Mouse (Mus musculus): ENCODE measurements around the gene Rasa1. TPM values are rescaled to one million over a fixed set of nuclear protein-coding genes. Genes with fewer than 3 reads are reported as not detected.

Gene Rasa1
- 10 to 100 TPM; 43.3 to 46.0 TPM for total RNA-seq (2021)
- long read RNA-seq, experiment 1, full-length matches to known transcripts = 16 of 27 reads
- long read RNA-seq, experiment 1, partial matches to known transcripts = 7 of 27 reads
- long read RNA-seq, experiment 1, other reads (novel, unspliced or antisense) = 4 of 27 reads
- long read RNA-seq, experiment 2, full-length matches to known transcripts = 7 of 10 reads
- long read RNA-seq, experiment 2, partial matches to known transcripts = 1 of 10 reads
- long read RNA-seq, experiment 2, other reads (novel, unspliced or antisense) = 2 of 10 reads

DNA sequence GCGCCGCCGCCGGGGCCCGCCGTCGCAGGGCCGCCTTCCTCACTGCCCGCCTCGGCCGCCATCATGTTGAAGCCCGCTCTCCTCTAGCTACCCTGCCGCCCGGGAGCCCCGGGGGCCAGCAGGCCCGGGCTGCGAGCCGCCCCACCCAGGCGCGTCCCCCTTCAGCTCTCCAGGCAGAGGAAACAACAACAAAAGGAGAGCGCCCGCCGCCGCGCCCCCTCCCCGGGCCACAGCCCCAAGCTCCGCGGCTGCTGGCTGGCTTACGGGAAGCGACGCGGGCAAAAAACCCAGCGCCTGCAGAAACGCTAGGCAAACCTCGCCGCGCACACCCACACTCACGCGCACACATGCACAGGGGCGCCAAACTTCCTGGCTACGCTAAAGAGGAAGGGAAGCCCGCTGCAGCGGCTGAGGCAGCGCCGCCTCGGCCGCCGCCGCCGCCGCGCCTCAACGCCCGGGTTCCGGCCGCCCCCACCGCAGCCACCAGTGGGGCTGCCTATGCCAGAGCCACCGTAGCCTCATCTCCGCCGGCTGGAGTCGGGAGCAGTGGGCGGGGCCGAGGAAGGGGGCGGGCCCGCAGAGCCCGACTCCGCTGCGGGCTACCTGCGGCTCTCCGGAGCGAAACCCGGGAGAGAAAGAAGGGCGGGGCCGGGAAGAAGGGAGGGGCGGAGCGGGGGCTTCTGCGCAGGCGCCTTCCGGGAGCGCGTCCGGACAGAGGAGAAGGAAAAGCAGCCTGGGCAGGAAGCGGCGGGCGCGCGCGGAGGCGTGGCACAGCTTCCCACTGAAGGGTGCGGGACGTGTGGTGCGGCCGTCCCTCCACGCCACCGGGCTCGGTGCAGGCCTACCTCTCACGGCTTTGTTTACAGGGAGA, at the start of gene Rasa1:
Gene Rasa1, minus strand, starts transcription at position 288 of the 871 bp plus-strand sequence.
- DNase-seq = peak; percentile 97

DNA sequence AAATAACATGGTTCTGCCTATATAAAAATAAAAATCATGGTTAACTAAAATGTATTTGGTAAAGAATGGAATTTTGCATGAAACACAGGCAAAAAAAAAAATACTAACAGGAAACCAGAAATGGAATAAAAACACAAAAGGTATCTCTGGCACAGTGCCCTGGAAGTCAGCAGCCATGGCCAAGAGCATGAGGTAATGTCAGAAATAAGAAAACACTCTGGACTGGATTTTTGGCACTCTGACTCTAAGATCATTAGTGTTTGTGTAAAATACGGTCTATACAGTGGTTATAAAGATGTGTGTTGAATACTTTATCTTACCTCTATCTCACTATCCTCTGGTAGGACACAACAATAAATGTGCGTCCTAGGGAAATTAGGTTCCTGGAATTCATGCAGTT, 22.6 kb upstream of the Rasa1 start:
- DNase-seq = no peak

DNA sequence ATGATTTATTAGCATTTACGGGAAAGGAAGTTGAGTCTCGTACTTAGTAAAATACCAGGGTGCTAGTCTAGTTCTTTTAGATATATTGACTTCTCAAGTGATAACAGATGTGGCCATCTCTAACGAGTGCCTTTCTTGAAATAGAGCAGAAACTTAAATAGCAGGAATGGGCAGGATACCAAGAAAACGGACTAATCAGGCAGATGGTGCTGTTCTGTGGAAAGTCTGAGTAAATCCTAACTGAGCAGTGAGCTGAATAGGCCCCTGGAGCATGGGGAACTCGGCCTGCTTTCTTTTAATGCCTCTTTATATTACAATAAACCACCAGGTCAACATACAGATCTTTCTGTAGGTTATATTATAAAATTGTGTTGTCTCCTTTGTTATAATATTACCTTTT, 22.0 kb upstream of the Rasa1 start:
- DNase-seq = no peak

DNA sequence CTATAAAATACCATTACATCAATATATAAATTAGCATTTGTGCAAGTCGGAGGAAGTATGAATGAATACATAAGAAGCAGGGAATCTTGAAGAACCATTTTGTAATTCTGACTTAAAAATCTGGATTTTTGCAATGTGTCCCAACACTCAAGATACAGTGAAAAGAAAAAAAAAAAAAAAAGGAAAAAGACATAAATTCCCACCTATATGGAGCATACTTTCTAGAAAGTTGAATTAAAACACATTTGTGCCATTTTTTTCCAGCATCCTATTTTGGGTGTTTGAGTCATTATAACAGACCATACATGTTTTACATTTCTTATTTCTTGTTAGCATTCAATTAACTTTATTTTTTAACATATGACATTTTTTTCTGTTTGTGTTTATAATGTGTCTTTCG, 21.6 kb upstream of the Rasa1 start:
- no peak for DNase-seq

DNA sequence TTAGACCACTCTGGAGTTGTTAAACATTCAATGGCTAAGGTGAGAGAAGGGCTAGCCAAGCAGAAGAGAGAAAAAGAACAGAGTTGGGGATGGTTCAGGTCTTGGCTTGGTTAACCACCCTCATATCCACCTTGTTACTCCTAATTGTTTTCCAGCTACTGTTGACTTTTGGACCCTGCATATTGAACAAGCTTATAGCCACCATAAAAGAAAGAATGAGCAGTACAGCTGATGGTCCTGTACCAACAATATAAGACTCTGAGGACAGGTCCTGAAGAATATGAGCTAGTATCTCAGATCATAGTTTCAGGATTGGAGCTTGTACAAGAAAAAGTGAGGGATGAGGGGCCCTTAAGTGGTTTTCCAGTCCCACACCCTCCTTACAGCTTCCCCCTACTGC, 17.1 kb upstream of the Rasa1 start:
- DNase-seq = no peak

DNA sequence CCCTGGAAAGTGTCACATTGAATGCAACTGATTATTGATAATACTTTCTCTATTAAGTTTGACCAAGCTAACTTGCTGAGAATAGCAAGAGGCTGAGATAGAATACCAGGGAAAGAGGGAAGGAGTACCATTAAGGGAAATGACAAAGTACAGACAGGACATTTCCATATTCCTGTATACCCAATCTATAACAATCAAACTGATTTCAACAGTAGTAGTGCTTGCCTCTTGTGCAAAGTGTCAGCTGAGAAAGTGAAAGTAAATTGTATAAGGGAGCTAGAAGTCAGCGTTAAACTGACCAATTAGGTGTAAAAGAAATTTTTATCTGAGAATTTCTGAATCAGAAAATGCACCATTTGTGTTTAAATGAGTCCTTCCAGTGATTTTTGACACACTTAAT, 1.7 kb upstream of the Rasa1 start:
- DNase-seq = no peak

DNA sequence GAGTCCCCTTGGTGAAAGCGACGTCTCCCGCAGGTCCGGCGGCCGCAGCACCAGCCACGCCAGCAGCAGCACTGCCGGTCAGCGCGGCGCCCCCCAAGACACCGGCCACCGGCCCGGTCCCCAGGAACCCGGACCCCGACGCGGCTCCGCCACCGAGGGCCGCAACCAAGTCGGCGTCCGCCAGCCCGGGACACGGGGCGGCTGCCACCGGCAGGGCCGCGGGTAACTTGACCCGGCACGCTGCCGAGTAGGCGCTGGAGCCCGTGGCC, 422 bp downstream of the Rasa1 start:
- DNase-seq = no peak

DNA sequence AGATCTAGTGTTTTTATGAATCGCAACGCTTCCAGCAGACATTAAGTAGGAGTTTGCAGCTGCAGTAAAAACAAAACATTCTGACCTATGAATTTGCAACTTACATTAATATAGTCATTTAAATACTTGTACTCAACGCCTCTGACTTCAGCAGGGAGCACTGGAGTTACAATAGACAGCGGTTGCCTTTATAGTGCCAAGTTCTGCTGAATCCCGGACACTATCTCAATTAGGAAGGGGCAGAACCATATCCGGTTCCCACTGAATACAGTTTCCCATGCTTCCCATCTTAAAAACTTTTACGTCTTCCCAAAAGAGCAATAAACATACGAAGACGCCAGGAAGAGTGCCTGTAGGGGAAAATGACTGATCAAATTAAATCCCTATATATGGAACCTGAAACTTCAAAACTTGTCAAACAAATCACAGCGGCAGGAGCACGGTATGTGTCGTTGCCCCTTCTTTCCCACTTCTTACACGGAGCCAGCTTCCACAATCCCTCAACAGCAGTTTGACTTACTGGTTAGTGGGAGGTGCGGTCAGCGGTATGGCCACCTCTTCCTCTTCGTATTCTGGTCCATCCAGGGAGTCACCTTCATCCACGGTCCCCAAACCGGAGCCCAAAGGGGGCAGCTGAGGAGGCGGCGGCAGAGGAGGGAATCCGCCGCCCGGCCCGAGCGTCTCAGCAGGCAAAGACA, 905 bp downstream of the Rasa1 start:
- DNase-seq = peak; percentile 10 to 17

DNA sequence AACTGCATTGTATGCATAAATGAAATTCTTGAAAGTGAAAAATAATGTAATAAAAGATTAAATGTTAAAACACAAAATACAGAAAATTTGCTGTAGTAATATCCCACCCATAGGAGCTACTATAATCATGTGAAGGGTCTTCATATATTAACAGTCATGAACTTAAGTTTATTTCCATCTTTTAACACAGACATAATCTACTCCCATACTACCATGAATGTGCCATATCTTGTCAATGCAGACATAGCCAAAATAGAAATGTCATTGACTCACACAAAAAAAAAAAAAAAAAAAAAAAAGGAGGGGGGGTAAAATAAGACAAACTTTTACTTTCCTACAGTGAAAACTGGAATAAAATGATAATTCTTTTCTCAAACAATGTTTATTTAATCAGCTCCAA, 6.3 kb downstream of the Rasa1 start:
- DNase-seq = no peak

DNA sequence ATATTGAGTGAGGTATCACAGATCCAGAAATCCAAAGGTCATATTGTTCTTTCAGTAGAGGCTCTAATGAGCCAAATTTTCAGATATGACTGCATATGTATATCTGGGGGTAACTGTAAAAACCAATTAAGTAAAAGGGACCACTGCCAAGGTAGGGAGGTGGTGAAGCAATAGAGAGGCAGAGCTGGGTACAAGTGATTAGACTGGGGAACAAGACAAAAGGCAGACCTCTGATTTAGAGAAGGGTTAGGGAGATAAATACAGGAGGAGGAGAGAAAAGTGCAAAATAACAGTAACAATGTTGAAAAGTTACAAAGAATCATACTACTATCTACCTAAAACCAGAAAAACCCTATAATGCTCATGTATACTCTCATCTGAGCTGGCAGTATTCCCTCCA, 10.0 kb downstream of the Rasa1 start:
- DNase-seq = no peak

DNA sequence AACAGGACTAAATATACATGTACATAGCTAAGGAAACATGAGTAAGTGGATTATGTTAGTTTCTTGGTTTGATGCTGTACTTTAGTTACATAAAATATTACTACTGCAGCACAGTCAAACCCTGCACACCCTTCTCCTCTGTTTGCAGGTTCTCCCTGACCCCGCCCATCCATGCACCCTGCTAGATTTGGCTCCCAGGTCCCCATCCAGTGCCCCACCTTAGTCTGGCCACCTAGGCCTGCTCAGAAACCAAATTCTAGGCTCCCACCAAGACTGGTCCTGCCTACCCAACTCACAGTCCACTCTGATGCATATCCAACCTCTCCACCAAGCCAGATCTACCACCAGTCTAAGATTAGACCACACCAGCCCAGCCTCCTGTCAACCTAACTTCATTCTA, 14.4 kb downstream of the Rasa1 start:
- no peak for DNase-seq

DNA sequence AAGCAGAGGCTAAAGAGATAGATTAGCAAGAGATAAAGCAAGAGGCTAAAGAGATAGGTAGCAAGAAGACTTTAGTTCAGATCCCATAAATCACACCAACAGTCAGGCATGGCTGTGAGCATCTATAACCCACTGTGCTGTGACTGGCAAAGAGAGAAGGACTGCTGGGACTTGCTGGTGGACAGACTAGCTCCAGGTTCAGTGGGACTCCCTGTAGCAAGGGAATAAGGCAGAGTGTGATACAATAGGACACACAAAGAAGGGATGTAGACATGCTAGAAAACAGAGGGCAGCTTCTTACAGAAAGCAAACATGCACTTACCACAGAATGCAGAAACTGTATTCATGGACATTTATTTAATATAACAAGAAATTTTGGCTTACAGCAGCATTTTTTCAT, 15.1 kb downstream of the Rasa1 start:
- DNase-seq = no peak

DNA sequence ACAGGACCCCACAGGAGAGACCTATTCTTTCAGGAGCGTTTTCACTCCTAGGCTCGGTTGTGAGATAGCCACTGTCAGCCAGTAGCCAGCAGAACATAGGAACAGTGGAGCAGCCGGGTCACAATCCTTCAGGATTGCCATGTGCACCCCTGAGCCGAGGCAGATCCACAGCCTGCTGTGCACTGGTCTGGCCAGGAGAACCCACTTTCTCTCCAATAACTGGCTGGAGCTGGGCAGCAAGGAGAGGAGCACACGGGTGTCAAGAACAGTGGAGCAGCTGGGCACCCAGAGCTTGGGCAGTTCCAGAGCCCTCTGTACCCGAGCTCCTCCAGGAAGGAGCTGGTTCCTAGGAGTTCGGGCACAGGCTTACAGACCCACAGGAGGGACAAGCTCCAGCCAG, 50.2 kb downstream of the Rasa1 start:
- DNase-seq = no peak

DNA sequence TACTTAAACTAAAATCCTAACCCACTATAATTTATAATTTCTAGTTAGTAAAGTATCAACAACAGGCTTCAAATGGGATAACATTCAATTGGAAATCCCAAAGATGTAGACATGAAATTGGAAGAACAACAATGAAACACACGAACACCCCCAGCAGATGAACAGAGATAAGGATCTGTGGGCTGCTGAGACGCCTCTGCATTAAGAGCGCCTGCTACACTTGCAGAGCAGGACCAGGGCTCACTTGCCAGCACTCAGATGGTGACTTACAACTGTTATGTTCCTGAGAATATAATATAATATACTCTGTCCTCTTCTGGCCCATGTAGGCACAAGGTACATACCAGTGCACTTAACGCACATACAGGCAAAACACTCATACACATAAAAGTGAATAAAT, 70.3 kb downstream of the Rasa1 start:
- no peak for DNase-seq

DNA sequence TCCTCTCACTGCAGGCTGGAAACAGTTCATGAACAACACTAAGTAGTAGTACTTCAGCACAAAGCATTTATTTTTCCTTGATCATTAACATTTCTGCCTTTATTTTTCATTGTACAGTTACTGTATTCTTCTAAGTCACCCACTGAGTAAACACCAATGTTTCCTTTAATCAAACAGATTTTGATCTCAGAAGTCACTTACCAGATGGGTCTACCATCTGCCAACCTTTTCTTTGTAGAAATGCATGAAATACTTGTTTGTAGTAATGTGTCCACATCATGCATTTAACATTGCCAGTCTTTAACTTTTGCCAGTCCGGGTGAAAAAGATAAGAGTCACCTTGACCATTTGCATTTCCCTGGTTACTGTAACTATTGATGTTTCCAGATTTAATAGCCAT, 78.6 kb downstream of the Rasa1 start:
- no peak for DNase-seq

DNA sequence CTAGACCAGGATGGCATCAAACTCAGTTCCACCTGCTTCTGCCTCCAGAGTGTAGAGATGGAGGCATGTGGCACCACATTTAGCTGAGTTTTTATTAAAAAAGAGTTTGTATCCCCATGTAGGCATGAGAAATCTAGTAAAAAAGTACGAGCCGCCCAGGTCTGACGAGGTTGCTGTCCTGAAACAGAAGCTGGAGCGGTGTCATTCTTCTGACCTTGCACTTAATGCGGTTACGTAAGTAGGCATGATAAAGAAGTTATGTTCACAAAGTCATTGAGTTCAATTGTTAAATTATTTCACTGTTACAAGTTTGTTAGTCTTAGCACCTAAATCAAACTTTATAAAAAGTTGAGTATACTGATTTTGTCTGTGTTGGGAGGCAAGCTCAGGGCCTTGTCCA, 80.3 kb downstream of the Rasa1 start:
- peak; percentile 25 to 32 for DNase-seq

DNA sequence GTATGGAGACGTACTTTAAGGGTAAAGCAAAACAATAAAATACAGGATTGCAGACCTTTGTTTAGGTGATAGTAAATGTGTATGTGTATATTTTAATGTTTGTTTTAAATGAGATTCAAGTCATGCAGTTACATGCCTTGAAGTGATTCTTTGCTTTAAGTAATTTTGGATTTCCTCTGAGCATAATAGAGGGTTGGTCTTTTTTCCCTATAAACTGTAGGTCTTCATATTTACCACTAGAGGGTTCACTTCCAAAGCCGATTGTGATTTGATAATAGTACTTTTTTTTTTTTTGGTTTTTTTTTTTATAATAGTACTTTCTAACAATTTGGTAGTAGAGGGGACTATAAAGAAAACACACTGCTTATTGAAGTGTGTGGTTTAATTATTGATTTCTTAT, 81.4 kb downstream of the Rasa1 start:
- DNase-seq = no peak

DNA sequence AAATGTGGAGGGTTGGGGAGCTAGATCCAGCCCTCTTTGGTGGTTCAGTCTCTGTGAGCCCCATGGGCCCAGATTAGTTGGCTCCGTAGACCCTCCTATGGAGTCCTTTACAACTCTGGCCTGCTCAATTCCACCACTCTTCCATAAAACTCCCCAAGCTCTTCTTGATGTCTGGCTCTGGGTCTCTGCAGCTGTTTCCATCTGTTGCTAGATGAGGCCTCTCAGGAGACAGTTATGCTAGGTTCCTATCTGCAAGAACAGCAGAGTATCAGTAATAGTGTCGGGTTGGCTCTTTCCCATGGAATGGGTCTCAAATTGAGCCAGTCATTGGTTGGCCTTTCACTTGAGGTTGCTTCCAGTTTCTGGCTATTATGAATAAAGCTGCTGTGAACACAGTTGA, 97.7 kb downstream of the Rasa1 start:
- no peak for DNase-seq

DNA sequence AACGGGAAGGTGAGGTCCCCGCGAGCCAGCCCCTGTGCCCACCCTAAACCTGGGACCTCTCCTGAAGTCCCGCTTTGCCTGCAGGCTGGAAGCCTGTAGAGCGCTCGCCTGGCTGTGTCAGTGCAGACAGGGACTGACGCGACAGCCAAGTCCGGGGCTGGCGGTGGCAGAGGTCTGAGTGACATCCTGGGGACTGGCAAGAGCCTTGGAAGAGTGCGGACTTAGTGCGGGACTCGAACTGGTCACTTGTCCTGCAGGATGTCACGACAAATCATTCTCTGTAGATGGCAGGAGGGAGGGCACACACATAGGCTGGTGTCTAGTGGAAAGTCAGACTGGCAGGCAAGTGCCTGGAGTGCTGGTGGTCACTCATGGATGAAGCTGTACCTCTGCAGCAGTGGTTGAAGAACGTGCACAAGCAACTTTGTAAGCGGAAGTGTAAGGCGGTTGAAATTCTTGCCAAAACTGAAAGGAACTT, 99.2 kb downstream of the Rasa1 start:
- DNase-seq = peak; percentile 55 to 59

DNA sequence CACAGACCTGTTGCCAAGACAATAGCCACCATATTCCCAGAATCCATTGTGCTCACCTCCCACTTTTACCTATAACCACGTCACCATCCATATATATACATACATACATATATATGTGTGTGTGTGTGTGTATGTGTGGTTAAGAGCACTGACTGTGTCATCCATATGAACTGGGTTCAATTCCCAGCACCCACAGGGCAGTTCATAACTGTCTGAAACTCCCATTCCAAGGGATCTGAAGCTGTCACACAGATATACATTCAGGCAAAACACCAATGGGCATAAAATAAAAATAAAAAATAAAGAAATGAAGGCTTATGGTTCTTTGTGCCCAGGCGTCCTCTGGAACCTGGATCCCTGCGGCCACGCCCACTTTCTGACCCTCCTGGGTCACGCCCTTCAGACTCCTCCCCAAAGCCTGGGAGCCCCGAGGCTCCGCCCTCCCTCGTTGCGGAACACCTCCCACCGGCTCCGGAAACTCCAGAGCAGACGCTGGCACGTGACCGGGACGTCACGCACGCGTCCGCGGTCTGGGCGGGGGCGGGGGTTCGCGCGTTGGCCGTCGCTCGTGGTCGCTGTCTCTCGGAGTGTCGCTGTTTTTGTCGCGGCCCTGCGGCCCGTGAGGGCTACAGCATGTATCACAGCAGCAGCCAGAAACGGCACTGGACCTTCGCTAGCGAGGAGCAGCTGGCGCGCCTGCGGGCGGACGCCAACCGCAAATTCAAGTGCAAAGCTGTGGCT, 99.9 kb downstream of the Rasa1 start, which contains the start of gene Ccnh:
Gene Ccnh, plus strand, starts transcription at position 506 of the 741 bp plus-strand sequence.
- DNase-seq = peak; percentile 95 to 97
